Mouse (Mus musculus) gonadal fat pad, adult 2 months (tissue): Measurements from ENCODE around the gene Wdr18. TPM values are rescaled to one million over a fixed set of nuclear protein-coding genes. Genes with fewer than 3 reads are reported as not detected.

Experiments used
- DNase-seq: peaks from one replicate; pipeline ENCODE4 v3.0.0-alpha.2; 2012; ENCODE audit warnings: low read depth
- polyA plus RNA-seq: library from polyadenylated mRNA; depleted of rRNA; stranded (reverse); fragments of >200 nt; gene quantifications from 2 replicates; pipeline ENCODE4 v1.2.3, GENCODE M21; 2012; rRNA removed

Gene Wdr18
- polyA plus RNA-seq, result 33.0 and 42.6 TPM in 2 replicates

GRCm38 (mm10) chr10:79959847-79960601 lies at the start of gene Wdr18:
TSS of gene Wdr18 (plus strand) at chr10:79960152.
- DNase-seq, result peak; percentile 98

GRCm38 (mm10) chr10:79910556-79910955 lies 49.4 kb upstream of the Wdr18 start, which contains the start of gene Gm26602:
TSS of gene Gm26602 (plus strand) at chr10:79910856.
- DNase-seq, result no peak

DNA sequence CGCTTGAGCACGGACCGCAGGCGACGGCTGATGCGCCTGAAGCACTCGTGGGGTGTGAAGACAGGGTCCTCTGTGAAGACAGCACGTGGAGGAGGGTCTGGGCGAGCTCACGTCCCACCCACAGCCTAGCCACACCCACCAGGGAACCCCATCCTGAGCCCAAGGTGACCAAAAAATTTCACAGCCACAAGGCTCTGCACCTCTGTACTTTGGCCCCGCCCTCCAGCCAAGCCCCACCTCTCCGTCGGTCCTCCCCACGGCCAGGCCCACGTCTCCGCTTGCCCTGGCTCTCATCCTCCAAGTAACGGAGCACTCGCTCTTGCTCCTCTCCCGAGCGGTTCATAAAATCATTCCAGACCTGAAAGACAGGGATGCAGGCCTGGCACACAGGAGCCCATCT lies 47.5 kb upstream of the Wdr18 start:
- DNase-seq, result no peak

- DNase-seq, result no peak
Measured at GRCm38 (mm10) chr10:79914131-79914947, 45.6 kb upstream of the Wdr18 start.

- no peak for DNase-seq
Measured at GRCm38 (mm10) chr10:79914948-79915596, 44.9 kb upstream of the Wdr18 start.

DNA sequence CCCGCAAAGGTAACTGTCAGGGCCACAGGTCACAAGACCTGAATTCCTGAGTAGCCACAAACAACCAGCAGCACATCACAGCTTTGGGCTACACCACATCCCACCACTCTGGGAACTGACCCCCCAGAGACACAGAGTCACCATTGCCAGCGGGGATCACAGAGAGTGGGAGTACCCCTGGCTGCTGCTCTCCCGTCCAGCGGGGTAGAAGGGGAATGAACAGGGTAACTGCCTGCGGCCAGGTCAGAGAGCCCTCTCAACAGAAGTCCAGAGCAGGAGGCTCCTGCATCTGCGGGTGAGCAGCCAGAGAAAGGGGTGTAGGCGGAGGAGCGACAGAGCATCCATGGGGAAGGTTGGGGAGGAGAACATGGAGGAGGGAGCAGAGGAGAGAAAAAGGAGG lies 43.9 kb upstream of the Wdr18 start:
- DNase-seq, result no peak

DNA sequence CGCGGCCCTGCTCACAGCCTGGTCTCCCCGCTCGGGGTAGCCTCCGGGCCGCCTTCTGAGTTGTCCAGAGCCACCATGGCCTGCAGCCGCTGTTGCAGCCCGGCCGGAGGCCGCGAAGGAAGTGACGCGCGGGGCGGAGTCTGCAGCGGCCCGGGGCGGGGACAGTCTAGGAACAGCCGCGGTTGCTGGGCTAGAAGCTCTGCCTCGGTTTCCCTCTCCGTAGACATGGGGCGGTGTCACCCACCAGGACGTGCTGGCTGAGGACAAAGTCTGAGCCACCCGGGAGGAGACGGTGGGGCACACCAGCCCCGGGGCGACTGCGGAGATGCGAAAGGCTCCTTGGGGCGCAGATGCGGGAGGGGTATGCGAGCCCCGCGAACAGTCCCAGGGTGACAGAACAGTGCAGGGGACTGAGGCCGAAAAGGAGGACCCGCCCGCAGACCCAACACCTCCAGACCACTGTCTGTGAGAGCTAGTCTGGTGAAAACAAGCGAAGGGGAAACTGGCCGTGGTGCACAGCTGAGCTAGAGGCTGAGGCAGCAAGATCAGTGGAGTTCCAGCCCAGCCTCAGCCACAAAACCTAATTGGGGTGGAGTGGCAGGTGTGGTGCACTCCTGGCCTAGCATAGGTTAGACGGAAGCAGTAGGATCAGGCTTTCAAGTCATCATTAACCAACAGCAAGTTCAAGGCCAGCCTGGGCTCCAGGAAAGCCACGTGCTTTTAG lies 43.0 kb upstream of the Wdr18 start, which contains the start of gene Kiss1r:
Gene Kiss1r (plus strand): TSS at position 164 of the 724 bp plus-strand sequence.
- no peak for DNase-seq

- DNase-seq, result no peak
Measured at GRCm38 (mm10) chr10:79917532-79918100, 42.3 kb upstream of the Wdr18 start.

- DNase-seq, result no peak
Measured at GRCm38 (mm10) chr10:79918231-79919078, 41.5 kb upstream of the Wdr18 start.

GRCm38 (mm10) chr10:79919251-79919849 lies 40.6 kb upstream of the Wdr18 start:
- no peak for DNase-seq

DNA sequence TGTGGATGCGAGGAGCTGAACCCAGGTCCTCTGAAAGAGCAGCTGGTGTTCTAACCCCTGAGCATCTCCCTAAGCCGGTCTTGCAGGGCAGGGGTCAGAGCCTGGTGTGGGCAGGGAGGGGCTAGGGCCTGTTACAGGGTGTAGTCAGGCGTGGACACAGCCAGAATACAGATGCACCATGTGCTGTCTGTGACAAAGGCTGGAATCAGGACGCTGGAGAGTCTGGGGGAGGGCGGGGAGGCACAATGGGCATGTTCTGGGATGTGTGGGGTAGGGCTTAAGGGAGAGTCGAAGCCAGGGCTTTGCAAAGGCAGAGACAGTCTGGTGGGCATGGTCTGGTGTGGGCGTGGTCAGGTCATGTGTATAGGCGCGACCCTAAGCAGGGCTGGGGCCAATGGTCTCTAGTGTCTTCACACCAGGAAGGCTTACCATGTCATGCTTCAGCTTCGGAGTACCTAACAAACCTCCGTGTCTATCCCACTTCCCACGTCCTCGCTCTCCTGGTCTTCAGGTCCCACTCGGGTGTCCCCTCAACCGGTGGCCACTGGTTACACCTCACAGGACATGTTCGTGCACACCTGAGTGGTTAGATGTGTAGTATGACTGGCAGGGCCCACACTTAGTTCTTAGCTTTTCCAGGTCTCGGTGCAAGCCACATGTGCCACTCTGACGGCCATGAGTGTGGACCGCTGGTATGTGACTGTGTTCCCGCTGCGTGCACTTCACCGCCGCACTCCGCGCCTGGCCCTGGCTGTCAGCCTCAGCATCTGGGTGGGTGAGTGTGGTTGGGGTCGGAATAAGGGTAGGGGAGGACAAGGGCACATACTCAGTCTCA lies 39.7 kb upstream of the Wdr18 start:
- no peak for DNase-seq

DNA sequence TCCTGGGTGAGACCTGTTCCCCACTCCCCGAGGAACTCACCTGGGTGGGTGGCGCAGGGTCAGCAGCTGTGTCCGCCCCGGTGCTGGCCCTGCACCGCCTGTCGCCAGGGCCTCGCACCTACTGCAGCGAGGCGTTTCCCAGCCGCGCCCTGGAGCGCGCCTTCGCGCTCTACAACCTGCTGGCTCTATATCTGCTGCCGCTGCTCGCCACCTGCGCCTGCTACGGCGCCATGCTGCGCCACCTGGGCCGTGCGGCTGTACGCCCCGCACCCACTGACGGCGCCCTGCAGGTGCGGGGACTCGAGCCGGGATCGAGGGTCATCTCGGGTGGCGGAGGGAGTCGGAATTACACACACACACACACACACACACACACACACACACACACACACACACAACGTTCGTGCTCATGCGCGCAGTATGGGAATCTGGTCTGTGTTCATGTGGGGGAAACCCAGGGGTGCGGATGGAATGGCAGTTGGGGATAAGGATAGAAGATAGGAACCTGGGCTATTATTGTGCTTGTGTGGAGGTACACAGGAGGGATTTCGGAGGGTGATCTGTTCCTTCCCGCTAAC lies 38.9 kb upstream of the Wdr18 start, which contains the start of gene R3hdm4:
Gene R3hdm4 (minus strand): TSS at position 251 of the 578 bp plus-strand sequence.
- no peak for DNase-seq

DNA sequence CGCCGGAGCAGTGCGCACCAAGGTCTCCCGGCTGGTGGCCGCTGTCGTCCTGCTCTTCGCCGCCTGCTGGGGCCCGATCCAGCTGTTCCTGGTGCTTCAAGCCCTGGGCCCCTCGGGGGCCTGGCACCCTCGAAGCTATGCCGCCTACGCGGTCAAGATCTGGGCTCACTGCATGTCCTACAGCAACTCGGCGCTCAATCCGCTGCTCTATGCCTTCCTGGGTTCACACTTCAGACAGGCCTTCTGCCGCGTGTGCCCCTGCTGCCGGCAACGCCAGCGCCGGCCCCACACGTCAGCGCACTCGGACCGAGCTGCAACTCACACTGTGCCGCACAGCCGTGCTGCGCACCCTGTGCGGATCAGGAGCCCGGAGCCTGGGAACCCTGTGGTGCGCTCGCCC lies 38.4 kb upstream of the Wdr18 start:
- no peak for DNase-seq

DNA sequence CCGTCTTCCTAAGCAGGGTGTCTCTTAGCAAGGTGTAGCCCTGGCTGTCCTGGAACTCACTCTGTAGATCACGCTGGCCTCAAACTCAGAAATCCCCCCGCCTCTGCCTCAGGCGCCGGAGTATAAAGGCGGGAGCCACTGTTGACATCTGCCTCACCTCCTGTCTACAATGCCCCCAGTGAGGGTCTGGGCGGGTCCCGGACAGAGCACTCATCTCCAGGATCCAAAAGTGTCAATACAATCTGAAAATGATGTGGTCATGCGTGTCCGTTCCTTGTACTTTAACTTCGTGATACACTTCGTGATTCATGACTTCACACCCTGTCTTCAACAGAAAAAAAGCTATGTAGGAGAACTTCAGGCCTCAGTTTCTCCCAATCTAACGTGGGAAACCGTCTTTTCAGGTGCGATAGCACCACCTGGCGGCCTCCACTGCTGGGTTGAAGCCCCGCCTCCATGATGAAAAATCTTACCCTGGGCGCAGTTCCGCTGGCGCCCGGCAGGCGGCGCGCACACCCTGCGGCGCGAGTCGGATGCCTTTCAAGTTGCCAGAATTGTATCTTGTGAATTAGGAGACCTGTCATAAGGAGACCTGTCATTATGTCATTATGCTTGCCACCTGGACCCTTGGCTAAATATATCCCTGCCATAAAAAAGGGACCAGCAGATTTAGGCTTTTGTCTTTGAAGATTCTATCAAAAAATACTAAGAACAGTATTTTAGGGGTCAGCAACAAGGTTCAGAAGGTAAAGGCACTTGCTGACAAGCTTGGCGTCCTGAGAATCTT lies 34.8 kb upstream of the Wdr18 start:
- DNase-seq, result no peak

DNA sequence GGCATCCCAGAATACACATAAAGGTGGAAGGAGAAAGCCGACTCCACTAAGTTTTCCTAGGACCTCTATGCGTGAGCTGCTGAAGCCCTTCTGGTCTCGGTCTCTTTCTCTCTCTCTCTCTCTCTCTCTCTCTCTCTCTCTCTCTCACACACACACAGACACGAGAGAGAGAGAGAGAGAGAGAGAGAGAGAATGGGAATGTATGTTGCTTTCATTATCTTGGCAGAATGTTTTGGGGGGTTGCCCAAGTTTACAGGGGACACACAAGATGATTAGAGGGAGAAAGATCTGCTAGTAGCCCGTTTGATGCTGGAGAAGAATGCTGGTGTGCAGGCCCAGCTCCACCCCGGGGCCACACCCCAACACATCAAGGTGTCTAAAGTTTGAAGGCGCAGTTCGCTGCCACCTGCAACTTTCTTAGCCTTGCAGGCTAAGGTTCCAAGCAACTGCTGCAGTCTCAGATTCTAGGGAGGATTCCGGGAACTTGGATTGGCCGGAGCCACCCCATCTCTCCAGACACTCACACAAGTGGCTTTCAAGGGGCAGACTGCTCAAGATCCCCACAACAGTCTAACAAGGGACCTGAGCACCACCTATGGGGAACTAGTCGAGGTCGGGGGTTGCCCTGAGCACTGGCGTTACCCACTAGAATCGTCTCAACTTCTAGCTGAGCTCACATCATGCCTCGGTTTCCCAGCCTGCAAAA lies 34.0 kb upstream of the Wdr18 start:
- DNase-seq, result no peak

DNA sequence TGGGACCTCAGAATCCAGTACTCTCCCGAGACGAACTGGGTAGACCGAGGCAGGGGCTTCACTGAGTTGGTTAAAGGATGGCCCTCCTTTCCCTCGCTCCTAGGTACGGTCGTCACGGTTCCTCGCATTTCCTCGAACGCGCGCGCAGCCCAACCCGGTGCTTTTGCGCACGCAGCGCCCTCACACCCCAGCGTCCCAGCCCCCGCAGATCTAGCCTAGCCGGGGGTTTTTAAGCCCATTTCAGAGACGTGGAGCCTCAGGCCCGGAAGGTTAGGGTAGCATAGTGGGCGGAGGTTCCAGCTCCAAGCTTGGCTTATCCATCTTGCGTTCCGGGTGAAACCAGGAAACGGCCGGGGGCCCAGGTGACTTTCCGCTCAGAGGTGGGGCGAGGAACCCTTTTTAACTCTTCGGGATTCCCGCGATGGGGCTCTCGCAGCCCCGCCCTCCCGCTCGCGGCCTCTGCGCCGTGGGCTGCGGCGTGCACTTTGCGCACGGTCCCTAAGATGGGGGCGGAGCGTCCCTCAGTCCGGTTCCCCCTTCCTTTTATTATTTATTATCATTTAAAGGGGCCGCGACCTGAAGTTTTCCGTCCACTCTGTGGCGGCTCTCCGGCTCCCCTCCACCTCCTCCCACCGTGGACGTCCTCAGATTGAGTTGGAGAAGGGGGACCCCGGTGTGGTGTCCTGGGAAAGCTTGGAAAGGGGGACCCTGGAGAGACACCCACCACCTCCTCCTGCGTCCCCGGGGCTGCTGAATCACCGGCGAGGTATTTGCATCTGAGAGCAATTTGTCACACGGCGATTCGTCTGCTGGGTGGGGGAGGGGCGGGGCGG lies 33.2 kb upstream of the Wdr18 start, which contains the start of gene Arid3a:
Gene Arid3a (plus strand): TSS at position 553 of the 833 bp plus-strand sequence.
- DNase-seq, result no peak
